Mouse (Mus musculus): Measurements from ENCODE around the gene Dennd1a.
"Not testable (repeated sequence)": the region's sequence is repeated elsewhere in the genome, so short reads cannot be mapped to it uniquely, and the experiment has no call there.

The Dennd1a gene

GRCm38 (mm10) chr2:37972621-37973020, 314.6 kb downstream of the Dennd1a start:
- DNase-seq (ENCODE audit: extremely low spot score, low spot score), result peak; percentile 32

GRCm38 (mm10) chr2:37971726-37972125, 315.5 kb downstream of the Dennd1a start:
- no peak for DNase-seq (ENCODE audit: extremely low spot score, low spot score)

- no peak for DNase-seq (ENCODE audit: extremely low spot score, low spot score)
These were observed 317.3 kb downstream of the Dennd1a start for GRCm38 (mm10) chr2:37969713-37970485.

GRCm38 (mm10) chr2:37964534-37964933, 322.7 kb downstream of the Dennd1a start:
- DNase-seq (ENCODE audit: extremely low spot score, low spot score), result no peak

GRCm38 (mm10) chr2:37963362-37963761, 323.8 kb downstream of the Dennd1a start:
- no peak for DNase-seq (ENCODE audit: extremely low spot score, low spot score)

GRCm38 (mm10) chr2:37948424-37948823, 338.8 kb downstream of the Dennd1a start:
- DNase-seq (ENCODE audit: extremely low spot score, low spot score), result no peak

GRCm38 (mm10) chr2:37945598-37946336, 341.4 kb downstream of the Dennd1a start:
- DNase-seq (ENCODE audit: extremely low spot score, low spot score), result no peak

GRCm38 (mm10) chr2:37942906-37943305, 344.3 kb downstream of the Dennd1a start:
- DNase-seq (ENCODE audit: extremely low spot score, low spot score), result no peak

GRCm38 (mm10) chr2:37941741-37942140, 345.4 kb downstream of the Dennd1a start:
- no peak for DNase-seq (ENCODE audit: extremely low spot score, low spot score)

GRCm38 (mm10) chr2:37940845-37941361, 346.3 kb downstream of the Dennd1a start:
- DNase-seq (ENCODE audit: extremely low spot score, low spot score), result no peak

GRCm38 (mm10) chr2:37939997-37940396, 347.2 kb downstream of the Dennd1a start:
- DNase-seq (ENCODE audit: extremely low spot score, low spot score), result no peak

- not testable (repeated sequence) for DNase-seq (ENCODE audit: extremely low spot score, low spot score)
These were observed 350.3 kb downstream of the Dennd1a start for GRCm38 (mm10) chr2:37936922-37937321.

GRCm38 (mm10) chr2:37932240-37932639, 354.9 kb downstream of the Dennd1a start:
- DNase-seq (ENCODE audit: extremely low spot score, low spot score), result no peak

- DNase-seq (ENCODE audit: extremely low spot score, low spot score), result peak; percentile 34
These were observed 355.9 kb downstream of the Dennd1a start for GRCm38 (mm10) chr2:37931018-37931930.

- no peak for DNase-seq (ENCODE audit: extremely low spot score, low spot score)
These were observed 361.1 kb downstream of the Dennd1a start for GRCm38 (mm10) chr2:37926133-37926503.

- peak; percentile 26 for DNase-seq (ENCODE audit: extremely low spot score, low spot score)
These were observed 361.6 kb downstream of the Dennd1a start for GRCm38 (mm10) chr2:37925413-37926132.

- no peak for DNase-seq (ENCODE audit: extremely low spot score, low spot score)
These were observed 378.3 kb downstream of the Dennd1a start for GRCm38 (mm10) chr2:37908721-37909506.

- DNase-seq (ENCODE audit: extremely low spot score, low spot score), result no peak
These were observed 378.9 kb downstream of the Dennd1a start for GRCm38 (mm10) chr2:37908296-37908695.

- DNase-seq (ENCODE audit: extremely low spot score, low spot score), result no peak
These were observed 380.9 kb downstream of the Dennd1a start for GRCm38 (mm10) chr2:37906261-37906660.

- DNase-seq (ENCODE audit: extremely low spot score, low spot score), result no peak
These were observed 383.9 kb downstream of the Dennd1a start for GRCm38 (mm10) chr2:37903286-37903685.

Data from neural tube, embryonic 10.5 days (tissue).